Mouse (Mus musculus): ENCODE data around the gene Gjd3.
"Not testable (repeated sequence)": the region's sequence is repeated elsewhere in the genome, so short reads cannot be mapped to it uniquely, and the experiment has no call there.

Gene Gjd3

DNA sequence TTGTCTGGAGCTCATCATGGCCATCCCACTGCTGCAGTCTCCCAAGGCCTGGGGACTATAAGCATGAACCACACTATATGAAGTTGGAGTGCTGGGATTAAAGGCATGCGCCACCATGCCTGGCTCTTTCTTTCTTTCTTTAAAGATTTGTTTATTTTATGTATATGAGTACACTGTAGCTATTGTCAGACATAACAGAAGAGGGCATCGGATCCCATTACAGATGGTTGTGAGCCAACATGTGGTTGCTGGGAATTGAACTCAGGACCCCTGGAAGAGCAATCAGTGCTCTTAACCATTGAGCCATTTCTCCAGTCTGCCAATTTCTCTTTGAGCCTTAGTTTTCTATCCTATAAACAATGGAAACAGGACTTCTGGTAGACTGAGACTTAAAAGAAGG, 49.0 kb downstream of the Gjd3 start:
- not testable (repeated sequence) for DNase-seq (ENCODE audit: low spot score in 2 of 2)

DNA sequence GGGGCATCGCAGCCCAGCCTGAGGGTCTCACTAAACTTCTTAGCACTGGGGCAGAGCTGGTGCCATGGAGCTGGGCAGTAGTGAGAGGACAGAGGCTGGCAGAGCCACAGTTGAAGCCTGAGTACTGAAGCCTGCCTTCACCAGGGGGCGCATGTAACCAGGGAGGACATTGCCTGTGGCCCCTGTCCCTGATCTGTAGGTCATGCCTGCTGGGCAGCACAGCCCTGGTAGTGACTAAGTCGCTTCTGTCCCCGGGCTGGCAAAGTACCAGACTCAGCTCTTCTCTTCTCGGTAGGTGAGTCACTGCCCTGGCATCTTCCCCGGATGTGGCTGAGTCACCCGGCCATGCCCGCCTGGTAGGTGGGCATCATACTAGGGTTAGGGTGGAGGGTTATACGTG, 49.7 kb downstream of the Gjd3 start:
- peak; percentile 80 to 85 for DNase-seq (ENCODE audit: low spot score in 2 of 2)

DNA sequence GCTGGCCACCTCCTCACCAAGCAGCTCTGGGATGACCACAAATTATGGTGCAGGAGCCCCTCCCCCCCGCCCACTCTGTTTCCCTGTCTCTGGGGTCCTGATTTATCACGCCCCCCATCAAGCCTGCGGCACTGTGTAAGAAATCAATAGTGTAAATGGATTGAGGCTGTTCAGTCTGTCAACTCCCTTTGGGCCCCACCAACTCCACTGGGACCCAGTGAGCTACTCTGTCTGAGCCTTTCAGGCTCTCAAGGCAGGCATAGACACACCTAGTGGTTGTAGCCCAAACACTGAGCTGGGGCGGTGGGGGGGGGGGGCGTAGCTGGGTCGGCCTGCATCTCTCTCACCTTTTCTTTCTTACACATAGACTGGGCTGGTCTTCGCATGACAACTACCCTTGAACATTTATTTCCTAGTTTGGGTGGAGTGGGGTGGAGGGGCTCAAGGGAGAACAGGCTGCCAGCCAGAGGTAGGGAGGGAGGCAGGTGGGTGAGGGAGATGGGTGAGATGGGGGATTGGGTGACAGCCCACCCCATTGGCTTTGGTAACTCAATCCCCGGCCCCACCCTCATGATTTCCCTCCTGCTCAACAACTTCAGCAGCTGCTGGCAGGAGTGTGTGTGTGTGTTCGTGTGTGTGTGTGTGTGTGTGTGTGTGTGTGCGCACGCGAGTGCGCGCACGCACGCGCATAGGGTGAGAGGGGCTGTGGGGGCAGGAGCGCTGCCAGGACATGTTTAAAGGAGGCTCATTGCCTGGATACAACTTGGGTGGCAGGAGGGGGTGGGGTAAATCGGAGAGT, 50.3 kb downstream of the Gjd3 start:
- DNase-seq (ENCODE audit: low spot score in 2 of 2) = no peak
